Mouse (Mus musculus): ENCODE measurements at regions not wholly inside any gene's neighbourhood (a gene's known extent, or its start where the extent isn't known, plus 50 kb on each side); places are given as distances from the start of the nearest gene placed in this dataset.

GRCm38 (mm10) chr10:17426197-17426596, 296.8 kb upstream of the Cited2 start:
- no peak for DNase-seq (ENCODE audit: low read depth, low spot score)

GRCm38 (mm10) chr10:17427316-17427715, 295.7 kb upstream of the Cited2 start:
- no peak for DNase-seq (ENCODE audit: low read depth, low spot score)

GRCm38 (mm10) chr10:17428315-17428714, 294.7 kb upstream of the Cited2 start:
- no peak for DNase-seq (ENCODE audit: low read depth, low spot score)

GRCm38 (mm10) chr10:17431068-17431467, 291.9 kb upstream of the Cited2 start:
- DNase-seq (ENCODE audit: low read depth, low spot score), result no peak

GRCm38 (mm10) chr10:17434098-17434497, 288.9 kb upstream of the Cited2 start:
- no peak for DNase-seq (ENCODE audit: low read depth, low spot score)

- no peak for DNase-seq (ENCODE audit: low read depth, low spot score)
Measured at GRCm38 (mm10) chr10:17450240-17450639, 272.8 kb upstream of the Cited2 start.

GRCm38 (mm10) chr10:17470880-17471279, 252.1 kb upstream of the Cited2 start:
- no peak for DNase-seq (ENCODE audit: low read depth, low spot score)

- peak; percentile 8 for DNase-seq (ENCODE audit: low read depth, low spot score)
Measured at GRCm38 (mm10) chr10:17472536-17472935, 250.5 kb upstream of the Cited2 start.

GRCm38 (mm10) chr10:17475976-17476375, 247.0 kb upstream of the Cited2 start:
- no peak for DNase-seq (ENCODE audit: low read depth, low spot score)

GRCm38 (mm10) chr10:17476720-17477119, 246.3 kb upstream of the Cited2 start:
- DNase-seq (ENCODE audit: low read depth, low spot score), result no peak

GRCm38 (mm10) chr10:17478761-17479632, 244.0 kb upstream of the Cited2 start:
- DNase-seq (ENCODE audit: low read depth, low spot score), result peak; percentile 14

GRCm38 (mm10) chr10:17482751-17483150, 240.3 kb upstream of the Cited2 start:
- no peak for DNase-seq (ENCODE audit: low read depth, low spot score)

GRCm38 (mm10) chr10:17485049-17485449, 238.0 kb upstream of the Cited2 start:
- DNase-seq (ENCODE audit: low read depth, low spot score), result no peak

GRCm38 (mm10) chr10:17485515-17485914, 237.5 kb upstream of the Cited2 start:
- no peak for DNase-seq (ENCODE audit: low read depth, low spot score)

- DNase-seq (ENCODE audit: low read depth, low spot score), result no peak
Measured at GRCm38 (mm10) chr10:17486011-17486410, 237.0 kb upstream of the Cited2 start.

GRCm38 (mm10) chr10:17487460-17487859, 235.6 kb upstream of the Cited2 start:
- no peak for DNase-seq (ENCODE audit: low read depth, low spot score)

GRCm38 (mm10) chr10:17491611-17492305, 231.3 kb upstream of the Cited2 start:
- no peak for DNase-seq (ENCODE audit: low read depth, low spot score)

- no peak for DNase-seq (ENCODE audit: low read depth, low spot score)
Measured at GRCm38 (mm10) chr10:17493137-17493536, 229.9 kb upstream of the Cited2 start.

- DNase-seq (ENCODE audit: low read depth, low spot score), result no peak
Measured at GRCm38 (mm10) chr10:17496831-17497230, 226.2 kb upstream of the Cited2 start.

- DNase-seq (ENCODE audit: low read depth, low spot score), result no peak
Measured at GRCm38 (mm10) chr10:17510626-17511193, 212.3 kb upstream of the Cited2 start.

GRCm38 (mm10) chr10:17511779-17512335, 211.2 kb upstream of the Cited2 start:
- DNase-seq (ENCODE audit: low read depth, low spot score), result no peak

- no peak for DNase-seq (ENCODE audit: low read depth, low spot score)
Measured at GRCm38 (mm10) chr10:17512487-17512886, 210.5 kb upstream of the Cited2 start.

All from embryo, embryonic 11.5 days (tissue).